Mouse (Mus musculus) megakaryocyte, embryonic 14.5 days (primary cell): ENCODE results near the gene Senp1. TPM values are rescaled to one million over a fixed set of nuclear protein-coding genes. Genes with fewer than 3 reads are reported as not detected.

Experiments
- H3K27me3 ChIP-seq: replicated peaks from 2 replicates; pipeline ENCODE3; 2012; ENCODE audit warnings: inconsistent platforms
- H3K36me3 ChIP-seq: replicated peaks from 2 replicates; pipeline ENCODE3; 2012; ENCODE audit warnings: low read length, inconsistent platforms, mixed read lengths
- H3K4me1 ChIP-seq: 2 replicates; pipeline ENCODE4 v1.6.1; 2012; ENCODE audit warnings: inconsistent platforms
- H3K4me3 ChIP-seq: replicated peaks from 2 replicates; pipeline ENCODE3; 2012; ENCODE audit warnings: moderate library complexity, mild to moderate bottlenecking, inconsistent platforms
- H3K9me3 ChIP-seq: 2 replicates; pipeline ENCODE4 v1.6.1; 2012; ENCODE audit warnings: inconsistent platforms
- FLI1 ChIP-seq: IDR thresholded peaks from 2 replicates; pipeline ENCODE4 v1.6.1; 2012; ENCODE audit warnings: low read length, inconsistent platforms, mixed read lengths
- GATA1 ChIP-seq: IDR thresholded peaks from 3 replicates; pipeline ENCODE4 v1.6.1; 2012; ENCODE audit warnings: mixed read lengths, low read length, inconsistent platforms, borderline replicate concordance
- polyA plus RNA-seq: library from polyadenylated mRNA; stranded (reverse); fragments of >175 nt; gene quantifications from 2 replicates; pipeline ENCODE4 v1.2.3, GENCODE M21; 2012; ENCODE audit warnings: low replicate concordance; ENCODE audit not compliant: insufficient read depth

Senp1 gene
- polyA plus RNA-seq, 1 experiment, result 5.1 TPM

DNA sequence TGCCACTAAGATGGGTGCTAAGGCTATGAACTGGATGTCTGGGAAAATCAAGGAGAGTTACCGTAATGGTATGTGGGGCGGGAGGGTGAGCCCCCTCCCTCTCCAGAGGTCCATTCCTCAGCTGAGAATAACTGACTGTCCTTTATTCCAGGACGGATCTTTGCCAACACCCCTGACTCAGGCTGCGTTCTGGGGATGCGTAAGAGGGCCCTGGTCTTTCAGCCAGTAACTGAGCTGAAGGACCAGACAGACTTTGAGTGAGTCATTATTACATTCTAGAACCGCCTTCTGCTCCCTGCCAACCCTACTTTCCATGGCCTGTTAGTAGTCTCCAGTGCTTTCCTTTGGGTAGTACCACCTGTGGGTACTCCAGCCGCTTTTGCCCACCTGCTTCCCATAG lies 37.9 kb upstream of the Senp1 start:
- TF ChIP-seq GATA1 (no peak), FLI1 (no peak)
- Histone ChIP-seq H3K4me3 (no peak overlapping the region), H3K27me3 (no peaks in the 10 kb centered on the region), H3K4me1 (peaks cover 7% of the 10 kb centered on the region), H3K36me3 (peaks cover 99% of the 10 kb centered on the region), H3K9me3 (no peaks in the 10 kb centered on the region)

DNA sequence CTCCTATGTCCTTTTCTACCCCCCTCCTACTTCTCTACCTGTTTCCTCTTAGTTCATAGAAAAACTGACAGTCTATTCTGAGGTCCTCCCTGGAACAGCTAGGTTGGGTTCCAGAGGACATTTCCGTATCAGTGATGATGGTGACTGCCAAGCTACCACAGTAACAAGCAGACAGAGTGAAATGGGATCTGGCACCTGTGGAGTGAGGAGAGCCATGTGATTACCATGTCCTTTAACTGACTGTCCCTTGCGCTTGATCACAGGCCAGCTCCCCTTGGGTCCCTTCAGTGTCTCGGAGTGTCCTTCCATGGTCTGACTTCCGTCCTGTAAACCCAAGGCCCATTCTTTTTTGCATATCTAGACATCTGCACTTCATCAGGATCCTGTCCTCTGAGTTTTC lies 37.5 kb upstream of the Senp1 start:
- H3K36me3 ChIP-seq, result peaks cover 99% of the 10 kb centered on the region
- H3K27me3 ChIP-seq, result no peaks in the 10 kb centered on the region
- no peak overlapping the region for H3K4me3 ChIP-seq
- H3K4me1 ChIP-seq, result peaks cover 11% of the 10 kb centered on the region
- TF ChIP-seq GATA1 (no peak), FLI1 (no peak)
- H3K9me3 ChIP-seq, result no peaks in the 10 kb centered on the region

DNA sequence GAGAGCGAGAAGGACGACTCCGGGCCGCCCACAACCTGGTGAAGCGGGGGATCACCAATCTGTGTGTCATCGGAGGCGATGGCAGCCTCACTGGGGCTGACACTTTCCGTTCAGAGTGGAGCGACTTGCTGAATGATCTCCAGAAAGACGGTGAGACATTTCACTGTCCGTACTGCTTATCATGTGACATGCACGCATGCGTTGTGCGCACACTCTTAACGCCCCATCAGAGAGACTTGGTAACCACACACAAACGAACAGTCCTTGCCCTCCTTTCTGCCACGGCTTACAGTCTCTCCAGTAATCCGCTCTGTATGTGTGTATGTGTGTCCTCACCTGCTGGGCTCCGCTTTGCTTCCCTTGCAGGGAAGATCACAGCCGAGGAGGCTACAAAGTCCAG lies 27.3 kb upstream of the Senp1 start:
- peaks cover 6% of the 10 kb centered on the region for H3K4me1 ChIP-seq
- no peaks in the 10 kb centered on the region for H3K27me3 ChIP-seq
- H3K9me3 ChIP-seq, result no peaks in the 10 kb centered on the region
- H3K36me3 ChIP-seq, result peaks cover 96% of the 10 kb centered on the region
- H3K4me3 ChIP-seq, result no peak overlapping the region
- TF ChIP-seq FLI1 (no peak), GATA1 (no peak)

DNA sequence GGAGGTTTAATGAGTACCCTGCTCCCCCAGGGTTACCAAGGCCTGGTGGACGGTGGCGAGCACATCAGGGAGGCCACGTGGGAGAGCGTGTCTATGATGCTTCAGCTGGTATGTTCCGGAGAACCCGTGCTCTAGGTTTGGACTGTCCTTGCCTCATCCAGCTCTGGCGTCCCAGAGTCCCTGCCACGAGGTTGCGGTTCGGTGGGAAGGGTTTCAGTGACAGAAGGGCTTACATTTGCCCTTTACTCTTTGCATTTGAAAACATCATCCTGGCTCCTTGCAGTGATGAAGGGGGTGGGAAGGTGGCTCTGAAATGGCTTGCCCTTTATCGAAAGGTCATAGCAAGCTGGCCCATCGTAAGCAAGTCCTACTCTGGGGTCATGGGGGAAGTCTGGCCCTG lies 25.8 kb upstream of the Senp1 start:
- H3K36me3 ChIP-seq, result peaks cover 96% of the 10 kb centered on the region
- H3K27me3 ChIP-seq, result no peaks in the 10 kb centered on the region
- no peaks in the 10 kb centered on the region for H3K9me3 ChIP-seq
- H3K4me1 ChIP-seq, result peaks cover 15% of the 10 kb centered on the region
- no peak overlapping the region for H3K4me3 ChIP-seq
- TF ChIP-seq GATA1 (no peak), FLI1 (no peak)

DNA sequence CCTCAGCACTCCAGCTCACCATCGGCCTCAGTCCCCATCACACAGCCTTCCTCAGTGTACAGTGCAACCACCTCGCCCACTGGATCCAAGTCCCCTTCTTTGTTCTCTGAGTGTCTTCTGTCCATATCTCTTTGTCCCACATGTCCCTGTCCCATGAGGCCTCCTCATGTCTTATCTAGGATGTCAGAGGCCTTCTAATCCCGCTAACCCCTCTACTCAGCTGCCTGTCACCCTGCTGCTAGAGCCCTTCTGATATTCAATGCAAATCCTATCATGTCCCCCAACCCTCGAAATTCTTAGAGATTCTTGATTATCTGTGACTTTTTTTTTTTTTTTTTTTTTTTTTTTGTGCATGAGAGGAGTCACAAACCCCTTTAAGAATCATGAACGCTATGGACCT lies 22.7 kb upstream of the Senp1 start:
- Histone ChIP-seq H3K36me3 (peaks cover 90% of the 10 kb centered on the region), H3K4me1 (peaks cover 26% of the 10 kb centered on the region), H3K9me3 (no peaks in the 10 kb centered on the region), H3K27me3 (no peaks in the 10 kb centered on the region), H3K4me3 (peak overlapping the region; percentile 50)
- TF ChIP-seq GATA1 (no peak), FLI1 (no peak)

DNA sequence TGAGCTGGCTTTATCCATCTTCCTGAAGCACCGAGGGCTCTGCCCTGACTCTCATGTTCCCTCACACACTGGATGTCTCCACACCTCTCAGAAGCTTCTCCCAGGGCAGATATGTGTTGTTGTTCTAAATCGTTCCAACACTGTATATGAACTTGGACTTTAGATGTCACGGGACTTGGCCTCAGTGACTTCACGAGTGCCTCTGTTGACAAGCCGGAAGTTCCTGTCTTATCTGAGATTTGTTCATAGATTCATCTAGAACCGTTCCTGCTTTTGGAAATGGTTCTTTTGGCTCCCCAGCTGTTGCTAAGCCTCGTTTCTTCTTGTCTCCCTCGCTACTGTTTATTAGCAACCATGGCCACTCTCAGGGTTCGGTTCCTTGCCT lies 22.2 kb upstream of the Senp1 start:
- Histone ChIP-seq H3K4me1 (peaks cover 31% of the 10 kb centered on the region), H3K36me3 (peaks cover 87% of the 10 kb centered on the region), H3K9me3 (no peaks in the 10 kb centered on the region), H3K27me3 (no peaks in the 10 kb centered on the region), H3K4me3 (no peak overlapping the region)
- no peak for TF ChIP-seq FLI1
- no peak for TF ChIP-seq GATA1

DNA sequence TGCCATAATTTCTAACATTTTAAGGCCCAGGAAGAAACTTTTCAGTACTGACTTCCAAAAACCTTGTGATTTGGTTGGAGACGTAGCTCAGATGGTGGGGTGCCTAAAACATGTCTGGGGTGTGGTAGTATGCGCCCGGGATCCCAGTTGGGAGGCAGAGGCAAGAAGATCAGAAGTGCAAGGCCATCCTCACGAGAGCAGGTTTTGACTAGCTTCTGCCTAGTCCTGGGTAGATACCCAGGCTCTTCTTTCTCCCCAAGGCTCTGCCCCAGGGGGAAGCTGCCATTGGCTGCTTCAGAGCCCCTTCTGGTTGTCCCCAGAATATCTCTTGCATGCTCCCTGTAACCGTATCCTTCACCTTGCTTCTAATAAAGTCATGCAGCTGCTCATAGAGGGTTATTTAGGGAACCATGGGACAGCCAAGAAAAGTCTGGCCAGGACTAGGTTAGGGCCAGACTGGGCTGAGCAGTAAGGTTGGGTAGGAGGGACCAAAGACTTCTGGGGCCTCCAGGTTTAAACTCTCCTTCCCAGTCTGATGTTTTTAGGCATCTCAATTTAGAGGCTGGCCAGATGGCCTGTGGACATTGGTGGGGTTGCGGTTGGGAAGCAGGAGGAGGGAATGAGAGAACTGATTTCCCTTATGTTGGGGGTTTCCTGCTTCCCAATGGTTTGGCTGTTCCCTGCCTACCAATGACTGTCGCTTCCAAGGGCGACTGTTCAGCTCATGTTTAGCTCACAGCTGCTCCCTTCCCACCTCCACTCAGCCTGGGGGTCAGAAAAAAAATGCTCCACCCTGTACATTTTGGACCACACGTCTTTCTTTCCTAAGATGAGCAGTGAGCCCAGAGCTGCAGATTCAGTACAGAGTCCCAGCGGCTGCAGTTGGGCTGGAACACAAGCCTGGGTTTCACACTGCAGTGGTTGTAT lies 21.6 kb upstream of the Senp1 start:
- Histone ChIP-seq H3K27me3 (no peaks in the 10 kb centered on the region), H3K4me3 (no peak overlapping the region), H3K9me3 (no peaks in the 10 kb centered on the region), H3K36me3 (peaks cover 80% of the 10 kb centered on the region), H3K4me1 (peaks cover 36% of the 10 kb centered on the region)
- TF ChIP-seq GATA1 (no peak), FLI1 (no peak)

DNA sequence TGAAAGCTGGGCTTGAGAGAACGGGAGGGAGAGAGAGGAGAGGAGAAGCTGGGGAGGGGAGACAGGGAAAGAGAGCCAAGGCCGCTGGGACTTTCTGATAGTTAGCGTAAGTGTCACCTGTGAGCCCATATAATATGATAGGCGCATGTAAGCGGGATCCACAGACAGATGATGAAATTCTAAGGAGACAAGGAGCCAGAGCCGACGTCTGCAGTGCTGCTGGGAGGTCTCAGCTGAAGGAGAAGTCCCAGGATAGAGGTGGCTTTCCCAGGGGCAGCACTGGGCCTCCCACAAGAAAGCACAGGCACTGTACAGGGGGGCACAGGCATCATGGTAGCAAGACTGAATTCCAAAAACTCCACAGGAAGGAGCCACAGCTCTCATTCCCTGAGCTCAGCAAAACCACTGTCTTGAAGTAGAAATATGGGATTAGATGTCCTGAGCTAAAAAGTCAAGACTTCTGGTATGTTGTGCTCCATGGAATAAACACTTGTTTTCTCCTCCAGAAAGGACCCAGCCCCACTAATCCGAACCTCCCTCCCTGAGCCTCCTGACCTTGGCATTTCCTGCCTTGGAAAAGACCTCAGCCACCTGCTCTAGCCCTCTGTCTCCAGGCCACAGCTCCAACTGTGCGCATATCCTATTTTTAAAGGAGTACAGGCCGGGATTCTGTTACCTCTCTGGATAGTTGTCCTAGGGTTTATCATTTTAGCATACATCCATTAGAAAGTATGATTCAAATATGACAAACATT lies 20.7 kb upstream of the Senp1 start:
- TF ChIP-seq FLI1, result no peak
- H3K36me3 ChIP-seq, result peaks cover 72% of the 10 kb centered on the region
- no peaks in the 10 kb centered on the region for H3K27me3 ChIP-seq
- H3K4me1 ChIP-seq, result peaks cover 45% of the 10 kb centered on the region
- H3K9me3 ChIP-seq, result no peaks in the 10 kb centered on the region
- no peak overlapping the region for H3K4me3 ChIP-seq

DNA sequence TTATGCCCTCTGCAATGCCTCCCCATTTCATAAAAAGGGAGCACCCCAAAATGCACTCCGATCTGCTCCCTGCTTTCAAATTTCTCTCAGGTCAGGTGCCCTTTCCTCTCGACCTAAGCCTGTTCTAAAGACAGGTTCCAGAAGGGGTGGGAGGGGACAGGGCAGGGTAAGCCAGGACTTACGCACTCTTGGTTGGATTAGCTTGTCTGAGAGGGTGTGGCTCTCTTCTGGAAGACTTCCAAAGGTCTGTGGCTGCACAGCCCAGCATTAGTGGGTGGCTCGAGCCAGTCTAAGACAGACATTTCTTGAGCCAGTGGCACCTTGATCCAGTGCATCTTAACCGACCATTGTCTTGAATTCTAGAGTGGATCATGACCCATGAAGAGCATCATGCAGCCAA lies 18.2 kb upstream of the Senp1 start:
- Histone ChIP-seq H3K4me3 (no peak overlapping the region), H3K9me3 (no peaks in the 10 kb centered on the region), H3K27me3 (no peaks in the 10 kb centered on the region), H3K4me1 (peaks cover 68% of the 10 kb centered on the region), H3K36me3 (peaks cover 50% of the 10 kb centered on the region)
- TF ChIP-seq GATA1 (no peak), FLI1 (no peak)

DNA sequence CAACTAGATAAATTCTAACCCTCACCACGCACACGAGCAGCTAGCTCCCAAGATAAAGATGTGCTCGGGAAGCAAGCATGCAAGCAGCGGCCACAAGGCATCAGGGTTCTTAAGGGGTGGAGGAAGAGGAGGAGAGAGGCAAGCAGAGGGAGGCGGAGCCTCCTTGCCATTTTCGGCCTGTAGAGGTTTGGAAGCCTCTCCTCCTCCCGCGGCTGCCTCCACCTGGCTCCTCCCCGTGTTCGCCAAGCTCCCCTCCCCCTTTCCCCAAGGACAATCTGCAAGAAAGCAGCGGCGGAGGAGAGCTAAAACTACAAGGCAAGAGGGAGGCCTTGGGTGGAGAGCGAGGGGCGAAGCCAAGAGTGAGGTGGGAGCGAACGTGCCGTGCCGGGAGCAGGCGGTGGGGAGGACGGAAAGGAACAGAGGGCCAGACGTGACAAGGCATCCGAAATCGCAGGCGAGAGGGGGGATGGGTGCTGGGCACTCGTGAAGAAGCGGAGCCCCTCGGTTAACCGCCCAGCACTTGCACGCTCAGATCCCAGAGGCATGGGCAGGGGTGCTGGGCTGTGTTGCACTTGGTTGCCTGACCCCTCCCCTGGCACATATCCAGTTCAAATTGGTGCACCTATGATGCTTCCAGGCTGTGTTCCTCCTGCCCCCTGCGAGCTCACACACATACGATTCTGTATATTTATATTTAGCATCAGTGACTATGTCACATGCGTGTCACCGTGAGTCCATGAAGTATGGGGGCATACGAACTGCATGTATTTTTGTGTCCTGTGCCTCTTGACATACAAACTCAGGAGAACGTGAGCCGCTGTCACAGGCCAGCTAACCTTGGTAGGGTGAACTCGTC lies 15.0 kb upstream of the Senp1 start:
- Histone ChIP-seq H3K4me1 (peaks cover 53% of the 10 kb centered on the region), H3K36me3 (peaks cover 18% of the 10 kb centered on the region), H3K9me3 (no peaks in the 10 kb centered on the region), H3K4me3 (peak overlapping the region; percentile 99), H3K27me3 (no peaks in the 10 kb centered on the region)
- TF ChIP-seq FLI1 (no peak), GATA1 (no peak)
